In genomic region chr1:170901536-170902238, GRCm38 (mm10) we compare ENCODE assay signal across 8 mouse cellular contexts. TPM values are rescaled to one million over a fixed set of nuclear protein-coding genes. Genes with fewer than 3 reads are reported as not detected.
DNase-seq lines count a peak whose midpoint lies in the region; ATAC-seq lines count a peak whose summit lies in the region.

No protein-coding gene starts in this region.

- DNase-seq in adrenal gland, postnatal 10 days, result peak; percentile 92
- DNase-seq in embryo, embryonic 9.5 days (ENCODE audit: extremely low spot score), result peak; percentile 83
- peak; percentile 70 to 81 for DNase-seq in gastrocnemius, postnatal 4 days (ENCODE audit: low spot score in 2 of 2)
- DNase-seq in left cerebral cortex, postnatal 14 days (ENCODE audit: low spot score in 2 of 2), result peak; percentile 87 to 89
- peak; percentile 89 for DNase-seq in mesoderm, embryonic 11.5 days (ENCODE audit: low read depth, low spot score)
- DNase-seq in right cerebral cortex, postnatal 25 days, result peak; percentile 79
- peak; percentile 64 to 91 for DNase-seq in urinary bladder, postnatal 4 days (ENCODE audit: low spot score in 2 of 2)

- no peak overlapping the region for H3K4me2 ChIP-seq in intestine, embryonic 15.5 days (replicated peaks)

- no peak overlapping the region for H3K9ac ChIP-seq in intestine, embryonic 15.5 days

- no peaks in the 10 kb centered on the region for H3K9me3 ChIP-seq in intestine, embryonic 15.5 days

- intact Hi-C loops in left cerebral cortex, postnatal 14 days (cut with DNase I), result loop anchor here (1.0 kb wide), 1 partner anchor 91 kb away; no protein-coding TSS in a partner anchor

- H3K4me3 ChIP-seq in intestine, embryonic 15.5 days (replicated peaks), result no peak overlapping the region

- no peak overlapping the region for H3K27ac ChIP-seq in intestine, embryonic 15.5 days

- no peaks in the 10 kb centered on the region for H3K36me3 ChIP-seq in intestine, embryonic 15.5 days

- 37% methylated on average over 10 of the region's 10 CpGs for WGBS in intestine, embryonic 15.5 days

- peak; percentile 57 for ATAC-seq in intestine, embryonic 15.5 days

- no peaks in the 10 kb centered on the region for H3K4me1 ChIP-seq in intestine, embryonic 15.5 days (replicated peaks)

- peaks cover 4% of the 10 kb centered on the region; the same call in 1 of the 2 replicates for H3K27me3 ChIP-seq in intestine, embryonic 15.5 days (replicated peaks)

RNA-seq across cellular contexts. Expression of gene Fcrlb, which starts 11.1 kb away (rescaled TPM):
- under 1 TPM in 1 of 2 experiments, not detected in 1; 0.24 TPM for total RNA-seq in adrenal gland, postnatal 10 days (2021)
- not detected for total RNA-seq in gastrocnemius, postnatal 4 days (2021)
- 0.11 and 0.16 TPM in 2 replicates for polyA plus RNA-seq in intestine, embryonic 15.5 days (2015; fragmentation: Nextera tagmentation; extraction: Ambion mirVana)
- total RNA-seq in left cerebral cortex, postnatal 14 days (2021), result under 1 TPM in 1 of 2 experiments, not detected in 1; 0.53 TPM

RNA-seq across cellular contexts. Expression of gene Dusp12, which starts 16.3 kb away (rescaled TPM):
- total RNA-seq in adrenal gland, postnatal 10 days (2021), result 10 to 100 TPM; 14.0 to 17.7 TPM
- 10 to 100 TPM; 13.4 to 13.8 TPM for total RNA-seq in gastrocnemius, postnatal 4 days (2021)
- 61.1 and 62.9 TPM in 2 replicates for polyA plus RNA-seq in intestine, embryonic 15.5 days (2015; fragmentation: Nextera tagmentation; extraction: Ambion mirVana)
- 10 to 100 TPM; 14.3 to 15.9 TPM for total RNA-seq in left cerebral cortex, postnatal 14 days (2021)

RNA-seq across cellular contexts. Expression of gene Gm26620, which starts 16.8 kb away (rescaled TPM):
- total RNA-seq in adrenal gland, postnatal 10 days (2021), result under 1 TPM; 0.45 to 0.76 TPM
- total RNA-seq in gastrocnemius, postnatal 4 days (2021), result under 1 TPM; 0.59 to 0.67 TPM
- polyA plus RNA-seq in intestine, embryonic 15.5 days (2015; fragmentation: Nextera tagmentation; extraction: Ambion mirVana), result 2.2 and 2.4 TPM in 2 replicates
- total RNA-seq in left cerebral cortex, postnatal 14 days (2021), result under 1 TPM in 1 of 2 experiments, not detected in 1; 0.57 TPM

RNA-seq across cellular contexts. Expression of gene Fcrla, which starts 25.7 kb away (rescaled TPM):
- total RNA-seq in adrenal gland, postnatal 10 days (2021), result 1 to 10 TPM; 3.0 to 3.2 TPM
- under 1 TPM; 0.26 to 0.61 TPM for total RNA-seq in gastrocnemius, postnatal 4 days (2021)
- not detected in 2 replicates for polyA plus RNA-seq in intestine, embryonic 15.5 days (2015; fragmentation: Nextera tagmentation; extraction: Ambion mirVana)
- total RNA-seq in left cerebral cortex, postnatal 14 days (2021), result not detected

RNA-seq across cellular contexts. Expression of gene Atf6, which starts 34.1 kb away (rescaled TPM):
- 10 to 100 TPM; 26.1 to 27.6 TPM for total RNA-seq in adrenal gland, postnatal 10 days (2021)
- total RNA-seq in gastrocnemius, postnatal 4 days (2021), result 10 to 100 TPM; 16.4 to 17.4 TPM
- 8.8 TPM in 2 replicates for polyA plus RNA-seq in intestine, embryonic 15.5 days (2015; fragmentation: Nextera tagmentation; extraction: Ambion mirVana)
- 10 to 100 TPM; 33.2 to 34.6 TPM for total RNA-seq in left cerebral cortex, postnatal 14 days (2021)
